Mouse (Mus musculus) spleen, adult 12 weeks (tissue): ENCODE results near the gene Cdca7l.
"Not testable (repeated sequence)": the region's sequence is repeated elsewhere in the genome, so short reads cannot be mapped to it uniquely, and the experiment has no call there.

Experiments used
- DNase-seq: peaks from one replicate; pipeline ENCODE4 v3.0.0; 2022; ENCODE audit warnings: low spot score

The Cdca7l gene

DNA sequence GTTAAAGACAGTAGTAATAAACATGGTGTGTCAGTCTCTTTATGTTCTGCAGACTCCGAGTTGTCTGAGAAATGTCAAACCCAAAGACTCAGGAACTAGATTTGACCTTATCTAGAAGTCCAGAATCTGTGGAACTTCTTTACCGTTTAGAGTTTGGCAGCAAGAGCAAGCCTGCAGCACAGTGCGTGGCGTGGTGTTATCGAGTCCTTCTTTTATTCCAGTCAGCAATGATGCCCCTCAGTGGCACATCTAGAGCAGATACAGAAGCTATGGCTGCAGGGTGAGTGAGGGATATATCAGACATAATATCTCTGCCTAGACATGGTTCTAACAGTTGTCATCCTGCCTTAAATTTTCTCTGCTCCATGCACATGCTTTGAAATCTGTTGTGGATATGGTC is 58.6 kb downstream of the Cdca7l start:
- no peak for DNase-seq

DNA sequence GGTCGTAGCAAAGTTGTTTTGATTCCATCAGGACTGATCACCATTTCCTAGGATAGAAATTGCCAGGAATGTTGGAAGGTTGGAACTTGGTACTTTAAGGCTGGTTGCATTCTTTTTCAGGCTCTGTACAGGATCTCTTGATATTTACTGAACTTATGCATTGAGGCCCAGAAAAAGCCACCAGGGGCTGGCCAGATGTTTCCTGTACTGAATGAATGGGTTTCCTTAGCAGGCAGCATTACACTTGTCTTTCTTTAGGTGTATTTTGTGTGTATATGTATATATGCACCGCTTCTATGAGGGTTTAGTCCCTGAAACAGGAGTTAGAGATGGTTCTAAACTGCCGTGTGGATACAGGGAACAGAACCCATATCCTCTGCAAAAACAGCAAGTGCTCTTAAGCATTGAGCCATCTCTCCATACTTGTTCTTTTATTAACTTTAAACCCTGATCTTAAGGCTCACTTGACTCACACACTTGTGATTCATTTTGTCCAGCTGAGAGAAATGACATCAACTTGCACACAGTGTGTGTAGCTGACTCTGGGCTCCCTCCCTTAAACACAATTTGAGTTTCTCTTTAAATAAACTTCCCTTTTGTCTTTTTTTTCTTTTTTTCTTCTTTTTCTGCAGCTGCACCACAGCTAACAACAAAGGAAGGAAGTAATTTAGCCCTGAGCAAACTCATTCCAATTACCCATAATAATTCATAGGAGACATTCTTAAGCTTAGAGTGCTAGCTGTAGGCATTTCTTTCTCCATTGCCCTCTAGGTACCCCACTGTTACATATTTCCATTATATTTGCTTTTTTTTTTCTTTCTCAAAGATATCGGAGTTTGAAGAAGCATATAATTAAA is 63.8 kb downstream of the Cdca7l start:
- DNase-seq = no peak

DNA sequence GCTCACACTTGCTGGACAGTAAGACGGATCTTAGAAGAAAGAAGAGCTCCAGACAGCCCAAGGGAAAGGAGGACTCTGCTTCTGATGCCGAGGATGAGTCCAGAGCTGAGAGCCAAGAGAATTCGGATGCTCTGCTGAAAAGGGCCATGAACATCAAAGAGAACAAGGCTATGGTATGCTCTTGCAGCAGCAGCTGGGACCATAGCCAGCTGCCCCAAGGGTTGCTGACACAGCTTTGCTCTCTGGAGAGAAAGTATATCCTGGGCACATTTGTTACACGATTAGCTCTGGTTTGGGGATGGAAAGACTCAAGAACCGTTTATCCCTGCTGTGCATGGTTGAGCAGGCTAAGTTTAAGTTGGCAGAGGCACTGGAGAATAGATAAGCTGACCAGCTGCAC is 68.2 kb downstream of the Cdca7l start:
- DNase-seq = no peak

DNA sequence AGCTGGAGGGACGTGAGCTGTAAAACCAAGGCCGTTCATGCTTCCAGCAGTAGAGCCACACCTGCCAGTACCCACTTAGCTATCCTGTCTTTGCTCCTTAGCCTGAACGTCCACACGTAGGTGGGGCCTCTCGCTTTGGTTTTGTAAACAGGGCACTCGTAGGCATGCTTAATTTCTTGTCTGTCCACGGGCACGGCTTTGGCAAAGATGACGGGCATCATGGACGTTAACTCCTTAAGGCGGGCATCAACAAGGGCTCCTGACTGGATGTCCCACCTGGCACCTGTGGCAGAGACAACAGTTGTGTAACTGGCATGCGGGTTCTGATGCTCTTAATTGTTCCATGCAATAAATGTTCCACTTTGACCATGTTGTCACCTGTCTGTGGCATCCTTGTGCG is 74.3 kb downstream of the Cdca7l start:
- DNase-seq = no peak

DNA sequence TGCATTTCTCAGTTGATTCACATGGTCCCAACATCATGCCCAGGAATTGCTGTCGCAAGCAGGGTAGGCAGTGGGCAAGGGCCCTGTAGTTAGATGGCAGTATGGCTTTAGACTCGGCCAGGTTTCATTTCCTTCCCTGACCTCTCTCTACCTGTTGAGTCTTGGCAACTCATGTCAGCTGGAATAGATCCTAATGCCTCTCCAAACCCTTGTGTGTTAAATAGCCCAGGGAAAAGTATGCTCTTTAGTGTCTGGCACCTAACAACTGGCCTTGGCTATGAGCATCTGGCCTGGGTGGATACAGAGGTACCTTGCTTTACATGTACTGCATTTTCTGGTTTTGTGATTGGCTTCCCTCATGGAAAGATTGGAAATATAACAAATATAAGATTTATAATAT is 80.5 kb downstream of the Cdca7l start:
- no peak for DNase-seq

DNA sequence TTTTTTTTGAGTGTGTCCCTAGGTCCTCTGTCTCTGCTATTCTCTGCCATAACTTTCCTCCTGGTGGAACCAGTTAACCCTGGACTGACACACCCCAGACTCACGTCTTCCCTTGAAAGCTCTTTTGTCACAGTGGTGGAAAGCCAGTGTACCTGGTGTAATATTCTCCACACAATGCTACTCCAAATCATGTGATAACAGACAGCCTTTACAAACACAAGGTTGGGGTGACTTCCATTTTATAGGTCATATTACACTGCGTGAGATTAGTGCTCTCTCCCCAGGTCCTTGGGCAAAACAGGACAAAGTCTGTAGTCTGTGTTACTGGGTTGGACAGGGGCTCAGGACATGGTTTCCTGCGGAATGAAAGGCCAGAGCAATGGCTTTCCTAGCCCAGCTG is 83.3 kb downstream of the Cdca7l start:
- no peak for DNase-seq

DNA sequence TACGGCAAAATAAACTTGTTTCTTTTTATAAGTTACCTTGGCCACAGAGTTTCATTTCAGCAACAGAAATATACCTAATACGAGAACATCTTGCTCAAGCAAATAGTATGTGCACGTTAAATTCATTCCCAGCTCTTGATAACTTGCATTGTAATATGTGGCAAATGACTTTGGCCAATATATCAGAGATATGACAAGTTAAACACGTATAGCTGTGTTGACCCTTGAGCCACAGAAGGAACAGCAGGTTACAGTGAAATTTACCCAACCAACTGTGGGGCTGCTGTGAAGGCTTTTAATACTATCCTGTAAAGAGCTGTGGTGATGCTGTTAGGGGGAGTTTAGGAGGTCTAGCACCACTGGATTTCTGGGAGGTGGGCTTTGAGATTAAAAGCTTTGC is 96.7 kb downstream of the Cdca7l start:
- not testable (repeated sequence) for DNase-seq

DNA sequence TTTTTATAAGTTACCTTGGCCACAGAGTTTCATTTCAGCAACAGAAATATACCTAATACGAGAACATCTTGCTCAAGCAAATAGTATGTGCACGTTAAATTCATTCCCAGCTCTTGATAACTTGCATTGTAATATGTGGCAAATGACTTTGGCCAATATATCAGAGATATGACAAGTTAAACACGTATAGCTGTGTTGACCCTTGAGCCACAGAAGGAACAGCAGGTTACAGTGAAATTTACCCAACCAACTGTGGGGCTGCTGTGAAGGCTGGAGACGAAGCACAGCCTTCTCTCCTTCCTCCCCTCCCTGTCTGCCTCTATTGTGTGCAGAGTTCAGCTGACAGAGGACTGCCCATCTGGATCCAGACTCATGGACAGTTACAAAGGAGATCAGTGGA is 97.3 kb downstream of the Cdca7l start:
- DNase-seq = not testable (repeated sequence)

DNA sequence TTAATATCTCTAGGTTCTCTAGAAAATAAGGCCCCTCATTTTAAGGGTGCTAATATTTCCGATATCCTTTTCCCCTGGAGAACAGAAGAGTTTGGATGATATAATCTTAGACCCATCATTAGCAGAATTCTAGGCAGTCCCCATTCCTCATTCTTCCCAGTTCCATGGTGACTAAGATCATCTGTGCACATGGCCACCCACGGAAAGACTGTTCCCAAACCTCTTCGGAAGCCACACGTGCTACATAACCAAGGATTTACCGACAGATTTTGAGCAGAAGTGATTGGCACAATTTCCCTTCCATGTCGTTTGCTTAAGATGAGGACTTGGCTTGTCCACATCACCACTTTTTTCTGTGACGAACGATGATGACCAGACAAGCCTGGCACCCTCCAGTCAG is 99.6 kb downstream of the Cdca7l start:
- DNase-seq = no peak

DNA sequence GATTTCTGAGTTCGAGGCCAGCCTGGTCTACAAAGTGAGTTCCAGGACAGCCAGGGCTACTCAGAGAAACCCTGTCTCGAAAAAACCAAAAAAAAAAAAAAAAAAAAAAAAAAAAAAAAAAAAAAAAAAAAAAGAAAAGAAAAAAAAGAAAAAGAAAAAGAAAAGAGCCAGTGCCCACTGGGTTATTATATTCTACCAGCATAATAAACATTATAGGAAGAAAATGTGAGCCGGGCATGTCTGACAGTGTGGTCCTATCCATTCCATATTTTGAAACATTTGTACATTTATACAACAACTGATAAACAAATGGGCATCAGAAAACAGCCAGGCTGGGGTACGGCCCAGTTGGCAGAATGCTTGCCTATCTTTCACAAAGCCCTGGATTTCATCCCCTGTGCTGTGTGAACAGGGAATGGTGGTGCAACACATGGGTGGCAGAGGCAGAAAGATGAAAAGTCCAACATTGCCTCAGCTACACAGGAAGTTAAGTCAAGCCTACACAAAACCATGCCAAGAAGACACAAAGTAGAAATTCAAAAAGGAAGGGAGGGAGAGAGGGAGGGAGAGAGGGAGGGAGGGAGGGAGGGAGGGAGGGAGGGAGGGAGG is 101.2 kb downstream of the Cdca7l start:
- not testable (repeated sequence) for DNase-seq

DNA sequence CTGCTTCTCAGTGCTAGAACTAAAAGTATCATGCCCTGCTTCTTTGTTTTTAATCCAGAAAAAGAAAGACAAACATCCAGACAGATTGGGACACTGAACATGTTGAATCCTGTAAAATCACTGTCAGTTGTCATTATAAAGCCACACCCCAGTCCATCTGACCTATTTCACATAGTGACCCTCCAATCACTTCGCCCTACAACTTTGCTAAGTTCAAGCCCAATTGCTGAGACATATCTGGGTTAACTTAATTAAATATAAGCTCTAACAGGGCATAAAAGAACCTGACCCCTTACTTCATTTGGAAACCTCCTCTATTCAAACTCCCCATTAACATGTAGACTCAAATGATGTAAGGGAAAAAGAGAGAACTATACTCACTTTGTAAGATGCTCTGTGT is 107.3 kb downstream of the Cdca7l start:
- DNase-seq = no peak

DNA sequence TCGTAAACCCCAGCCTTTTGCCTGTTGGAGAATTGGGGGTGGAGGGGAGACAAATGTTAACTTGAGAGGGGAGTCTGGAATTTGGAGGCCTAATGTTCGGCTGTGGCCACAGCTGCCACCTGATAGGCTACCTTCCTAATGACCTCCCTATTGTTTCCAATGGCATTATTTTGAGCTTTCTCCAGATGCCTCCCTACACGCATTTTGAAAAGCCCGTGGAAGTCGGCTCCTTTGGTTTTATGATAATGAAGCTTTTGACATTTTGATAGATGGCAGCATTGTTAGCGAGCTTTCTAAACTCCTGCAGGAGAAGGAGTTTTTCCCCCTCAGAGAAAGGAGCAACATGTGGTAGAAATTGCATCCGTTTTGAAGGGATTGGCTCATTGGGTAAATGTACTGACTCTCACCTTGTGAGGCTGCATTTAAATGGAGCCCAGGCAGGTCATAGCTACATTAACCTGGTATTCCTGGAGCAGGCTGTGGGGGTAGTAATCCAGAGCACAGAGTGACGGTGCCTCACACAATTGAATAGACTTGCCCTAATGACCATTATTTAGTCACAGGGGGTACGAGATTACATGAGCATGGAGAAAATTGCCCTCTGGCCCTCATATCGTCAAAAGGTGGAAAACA is 110.6 kb downstream of the Cdca7l start:
- DNase-seq = no peak

DNA sequence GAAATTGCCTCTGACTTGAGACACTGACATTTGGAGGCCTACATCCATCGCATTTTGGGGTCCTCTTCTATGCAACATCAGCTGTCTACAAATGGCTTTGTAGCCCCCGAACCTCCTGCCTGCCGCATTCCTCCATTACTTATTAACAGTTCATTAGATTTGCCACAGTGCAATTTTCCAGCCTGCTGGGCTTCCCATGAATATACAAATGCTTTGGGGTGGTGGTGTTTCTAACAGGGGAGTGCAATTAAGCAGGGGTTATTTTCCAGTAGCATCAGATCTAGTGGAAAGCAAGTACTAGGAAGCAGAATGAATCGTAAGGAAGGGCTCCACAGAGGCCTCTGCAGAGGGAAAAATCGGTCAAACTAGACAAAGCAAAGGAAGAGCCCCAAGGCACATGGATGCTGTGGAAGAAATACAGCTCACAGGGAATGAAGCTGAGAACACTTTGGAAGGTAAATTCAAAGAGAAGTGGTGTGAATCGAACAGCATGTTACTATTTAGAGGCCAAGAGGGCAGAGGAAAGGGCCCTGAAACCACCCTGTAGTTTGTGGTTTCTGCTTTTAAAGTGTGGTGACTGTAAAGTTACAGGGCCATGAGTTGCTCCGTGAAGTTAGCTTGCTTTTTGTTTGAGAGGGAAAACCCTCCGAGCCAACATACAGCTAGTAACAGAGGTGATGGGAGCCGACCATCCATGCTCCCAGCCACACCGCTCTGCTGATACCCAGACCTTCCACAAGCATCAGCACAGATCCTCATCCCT is 111.9 kb downstream of the Cdca7l start:
- DNase-seq = no peak
